Mouse (Mus musculus) layer of hippocampus, adult 18-20 months (tissue): ENCODE data around the gene Tmem159. TPM values are rescaled to one million over a fixed set of nuclear protein-coding genes. Genes with fewer than 3 reads are reported as not detected.

Experiments used
- DNase-seq, 2 experiments: peaks; one replicate each; pipeline ENCODE4 v3.0.0; 2022; ENCODE audit warnings: low spot score in 2 of 2
- long read RNA-seq: library from polyadenylated mRNA; stranded (forward); transcript quantifications from one replicate; pipeline ENCODE4 v2.0.0, GENCODE M21; 2021
- total RNA-seq, 2 experiments: library from RNA; stranded (reverse); gene quantifications; 2 replicates each; pipeline ENCODE4 v1.2.3; 2021

Tmem159 gene
- total RNA-seq = 10 to 100 TPM in 1 of 2 experiments, 1 to 10 TPM in 1; 9.6 to 12.8 TPM
- long read RNA-seq, transcript Tmem159-201 (5 exons, 1,484 nt) = major isoform, 13 of 16 reads
- long read RNA-seq, partial matches to known transcripts = 0 of 16 reads
- long read RNA-seq, other reads (novel, unspliced or antisense) = 3 of 16 reads

GRCm38 (mm10) chr7:120102164-120102972 is at the start of gene Tmem159:
Gene Tmem159, plus strand, starts transcription at chr7:120102353.
- DNase-seq = peak; percentile 35 to 69

- no peak for DNase-seq
Measured at GRCm38 (mm10) chr7:120054016-120054415, 48.1 kb upstream of the Tmem159 start.

- DNase-seq = peak in 1 of 2 experiments; percentile 16
Measured at GRCm38 (mm10) chr7:120055479-120055878, 46.7 kb upstream of the Tmem159 start.

GRCm38 (mm10) chr7:120064045-120064444 is 38.1 kb upstream of the Tmem159 start:
- no peak for DNase-seq

- no peak for DNase-seq
Measured at GRCm38 (mm10) chr7:120068114-120068513, 34.0 kb upstream of the Tmem159 start.

- no peak for DNase-seq
Measured at GRCm38 (mm10) chr7:120069164-120069563, 33.0 kb upstream of the Tmem159 start.

GRCm38 (mm10) chr7:120080177-120080576 is 22.0 kb upstream of the Tmem159 start:
- no peak for DNase-seq

GRCm38 (mm10) chr7:120093033-120093432 is 9.1 kb upstream of the Tmem159 start:
- no peak for DNase-seq

- DNase-seq = no peak
Measured at GRCm38 (mm10) chr7:120094216-120094615, 7.9 kb upstream of the Tmem159 start.

GRCm38 (mm10) chr7:120095180-120095579 is 7.0 kb upstream of the Tmem159 start, which contains the start of gene Dnah3:
Gene Dnah3, minus strand, starts transcription at chr7:120095280.
- DNase-seq = no peak

GRCm38 (mm10) chr7:120097845-120098244 is 4.3 kb upstream of the Tmem159 start:
- peak; percentile 37 to 85 for DNase-seq

GRCm38 (mm10) chr7:120098403-120098802 is 3.8 kb upstream of the Tmem159 start:
- DNase-seq = peak in 1 of 2 experiments; percentile 75

- no peak for DNase-seq
Measured at GRCm38 (mm10) chr7:120103019-120103567, 940 bp downstream of the Tmem159 start.

- DNase-seq = no peak
Measured at GRCm38 (mm10) chr7:120104975-120105374, 2.8 kb downstream of the Tmem159 start.

GRCm38 (mm10) chr7:120106356-120106755 is 4.2 kb downstream of the Tmem159 start:
- no peak for DNase-seq

GRCm38 (mm10) chr7:120109676-120110075 is 7.5 kb downstream of the Tmem159 start:
- no peak for DNase-seq

GRCm38 (mm10) chr7:120116976-120117375 is 14.8 kb downstream of the Tmem159 start:
- DNase-seq = no peak

GRCm38 (mm10) chr7:120117529-120117928 is 15.4 kb downstream of the Tmem159 start:
- DNase-seq = no peak

- DNase-seq = no peak
Measured at GRCm38 (mm10) chr7:120123776-120124175, 21.6 kb downstream of the Tmem159 start.

- peak; percentile 69 to 90 for DNase-seq
Measured at GRCm38 (mm10) chr7:120124844-120125243, 22.7 kb downstream of the Tmem159 start.

- DNase-seq = no peak
Measured at GRCm38 (mm10) chr7:120126976-120127685, 25.0 kb downstream of the Tmem159 start.

GRCm38 (mm10) chr7:120127686-120128059 is 25.5 kb downstream of the Tmem159 start:
- no peak for DNase-seq
